Mouse (Mus musculus) right cerebral cortex, postnatal 25 days (tissue): Measurements from ENCODE around the gene Atp6v1e1.
"Not testable (repeated sequence)": the region's sequence is repeated elsewhere in the genome, so short reads cannot be mapped to it uniquely, and the experiment has no call there.

Experiments
- DNase-seq: peaks from one replicate; pipeline ENCODE4 v3.0.0; 2022

Atp6v1e1 gene

DNA sequence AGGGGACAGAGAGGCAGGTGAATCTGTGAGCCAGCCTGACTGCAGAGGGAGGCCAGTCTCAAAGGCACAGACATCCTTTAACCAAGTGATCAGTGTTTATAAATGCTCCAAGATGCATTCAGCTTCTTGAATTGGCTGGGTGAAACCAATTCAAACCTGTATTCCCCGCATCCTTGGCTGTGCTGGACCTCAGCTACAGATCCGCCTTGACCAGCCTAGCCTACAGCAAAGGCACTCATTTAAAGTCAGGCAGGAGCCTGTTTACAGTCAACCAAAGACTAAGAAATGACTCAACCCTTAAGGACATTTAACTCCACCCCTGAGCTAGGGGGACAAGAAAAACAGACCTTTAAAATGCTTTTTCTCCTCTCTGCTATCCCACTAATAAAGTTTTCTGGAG, 3.3 kb downstream of the Atp6v1e1 start:
- no peak for DNase-seq

DNA sequence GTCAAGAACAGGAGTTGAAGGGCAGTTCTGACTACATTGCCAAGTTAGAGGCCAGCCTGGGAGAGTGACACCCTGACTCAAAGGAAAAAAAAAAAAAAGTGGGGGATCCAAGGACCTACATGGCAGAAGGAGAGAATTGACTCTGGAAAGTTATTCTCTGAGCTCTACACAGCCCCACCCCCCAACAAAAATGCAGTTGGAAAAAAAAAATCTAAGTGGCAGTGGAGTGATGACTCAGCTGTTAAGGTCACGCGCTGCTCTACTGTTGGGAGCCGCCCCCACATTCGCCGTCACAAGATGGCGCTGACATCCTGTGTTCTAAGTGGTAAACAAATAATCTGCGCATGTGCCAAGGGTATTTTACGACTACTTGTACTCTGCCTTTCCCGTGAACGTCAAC, 10.6 kb downstream of the Atp6v1e1 start:
- DNase-seq, result not testable (repeated sequence)

GRCm38 (mm10) chr6:120807738-120808081, 14.9 kb downstream of the Atp6v1e1 start:
- no peak for DNase-seq

DNA sequence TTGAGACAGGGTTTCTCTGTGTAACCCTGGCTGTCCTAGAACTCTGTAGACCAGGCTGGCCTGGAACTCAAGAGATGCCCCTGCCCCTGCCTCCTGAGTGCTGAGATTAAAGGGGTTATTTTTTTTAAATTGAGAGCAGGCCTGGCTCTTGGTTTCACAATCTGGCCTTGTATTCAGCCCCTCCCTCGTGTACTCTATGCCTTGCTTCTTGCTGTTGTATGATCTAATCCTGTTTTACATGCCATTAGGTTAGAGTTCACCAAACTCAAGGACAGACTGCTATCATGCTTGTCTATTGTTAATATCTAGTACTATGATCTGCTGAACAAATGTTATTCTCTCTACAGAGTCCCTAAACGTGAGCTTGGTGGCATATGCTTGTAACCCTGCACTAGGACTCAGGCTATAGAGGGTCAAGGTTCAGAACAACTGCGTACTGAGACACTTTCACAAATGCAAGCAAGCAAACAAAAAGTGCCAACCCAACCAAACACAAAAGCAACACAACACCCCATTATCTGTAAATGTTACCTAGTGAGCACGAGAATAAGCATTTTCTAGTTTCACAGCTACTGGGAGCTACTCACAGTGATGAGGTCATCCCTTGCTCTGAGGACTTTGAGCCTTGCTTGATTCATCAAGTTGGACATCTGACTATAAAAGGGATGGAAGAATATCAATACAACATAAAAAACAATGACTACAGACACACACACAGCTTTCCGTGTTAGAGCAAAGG, 15.4 kb downstream of the Atp6v1e1 start:
- no peak for DNase-seq

DNA sequence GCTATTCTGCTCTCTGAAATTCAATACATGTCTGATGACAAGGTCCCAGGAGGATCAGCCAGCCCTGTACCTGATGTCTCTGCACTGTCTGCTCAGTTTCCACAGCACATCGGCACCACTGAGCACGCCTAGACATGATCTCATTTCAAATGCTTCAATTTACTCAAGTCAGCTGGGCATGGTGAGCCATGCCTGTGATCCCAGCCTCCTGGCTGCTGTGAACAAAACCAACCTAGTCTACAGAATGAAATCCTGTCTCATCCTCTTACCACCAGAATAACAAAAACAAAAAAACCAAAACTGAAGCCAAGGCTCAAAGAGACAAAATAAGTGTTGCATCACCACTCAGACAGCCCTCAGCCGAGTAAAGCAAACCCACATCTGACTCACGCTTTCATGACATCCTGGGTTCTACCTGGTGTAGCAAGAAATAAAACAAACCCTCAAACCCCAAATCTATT, 23.0 kb downstream of the Atp6v1e1 start:
- no peak for DNase-seq

DNA sequence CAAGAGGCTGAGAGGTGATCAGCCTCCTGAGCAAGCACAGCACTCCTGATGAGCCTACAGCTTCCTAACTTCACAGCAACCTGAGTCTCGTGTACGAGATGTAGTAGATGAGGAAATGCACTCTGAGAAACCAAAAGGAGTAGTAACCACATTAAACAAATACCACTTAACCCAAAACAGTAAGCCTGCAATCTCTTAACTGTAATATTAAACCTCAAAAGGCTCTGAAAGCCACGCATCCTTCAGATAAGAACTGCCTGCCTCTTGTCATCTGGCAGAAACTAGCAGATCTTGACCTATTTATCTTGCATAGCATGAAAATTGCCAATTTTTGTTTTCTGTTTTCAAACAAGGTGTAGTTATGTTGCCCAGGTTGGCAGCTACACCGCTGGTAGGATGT, 23.7 kb downstream of the Atp6v1e1 start:
- no peak for DNase-seq

- DNase-seq, result peak; percentile 54
These were observed 24.6 kb downstream of the Atp6v1e1 start for GRCm38 (mm10) chr6:120798019-120798418.

DNA sequence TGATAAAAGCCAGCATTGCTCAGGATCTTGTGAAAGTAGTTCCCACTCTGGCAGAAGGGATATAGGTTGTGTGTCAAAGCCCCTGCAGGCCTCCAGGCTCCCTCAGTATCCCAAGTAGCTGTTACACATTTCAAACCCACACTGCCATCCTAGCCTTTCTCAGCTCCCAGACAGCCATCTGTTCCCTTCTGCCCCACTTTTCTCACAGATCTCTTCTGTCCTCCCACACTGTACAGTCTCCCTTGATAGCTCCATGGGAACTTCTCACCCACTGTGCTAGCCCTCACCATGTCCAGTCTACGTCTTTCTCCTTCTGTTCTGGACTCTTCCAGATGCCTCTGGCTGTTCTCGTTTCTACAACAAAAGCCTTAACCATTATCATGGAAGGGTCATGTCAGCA, 26.5 kb downstream of the Atp6v1e1 start:
- DNase-seq, result peak; percentile 31

DNA sequence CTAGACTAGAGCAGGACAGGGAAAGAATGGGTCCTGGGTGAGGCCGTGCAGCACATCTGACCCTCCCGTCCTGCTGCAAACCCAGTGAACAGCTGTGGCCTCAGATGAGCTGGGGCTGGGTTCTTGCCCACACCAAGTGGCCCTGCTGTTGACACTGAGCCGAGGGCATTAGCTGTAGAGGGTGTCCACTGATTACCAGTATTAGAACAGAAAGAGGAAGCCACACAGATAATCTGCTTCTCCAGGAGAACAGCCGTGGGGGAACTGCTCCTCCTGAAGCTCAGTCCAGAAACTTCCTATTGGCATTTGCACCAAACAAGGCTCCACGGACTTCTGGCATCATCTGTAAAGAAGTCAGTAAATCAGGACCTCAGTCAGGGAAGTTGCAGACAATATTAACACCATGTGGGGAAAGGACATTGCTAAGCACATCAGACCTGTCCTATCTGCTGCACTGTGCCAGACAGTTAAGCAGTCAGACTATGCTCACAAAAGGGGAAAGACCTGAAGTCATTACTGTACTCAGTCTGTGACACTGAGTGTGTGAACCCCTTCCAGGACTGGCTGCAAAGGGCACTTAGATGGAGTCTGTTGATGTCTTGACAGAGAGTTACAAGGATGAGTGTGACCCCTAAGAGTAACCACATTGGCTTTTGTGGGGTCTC, 27.0 kb downstream of the Atp6v1e1 start:
- DNase-seq, result no peak

GRCm38 (mm10) chr6:120792947-120793346, 29.6 kb downstream of the Atp6v1e1 start:
- peak; percentile 41 for DNase-seq

DNA sequence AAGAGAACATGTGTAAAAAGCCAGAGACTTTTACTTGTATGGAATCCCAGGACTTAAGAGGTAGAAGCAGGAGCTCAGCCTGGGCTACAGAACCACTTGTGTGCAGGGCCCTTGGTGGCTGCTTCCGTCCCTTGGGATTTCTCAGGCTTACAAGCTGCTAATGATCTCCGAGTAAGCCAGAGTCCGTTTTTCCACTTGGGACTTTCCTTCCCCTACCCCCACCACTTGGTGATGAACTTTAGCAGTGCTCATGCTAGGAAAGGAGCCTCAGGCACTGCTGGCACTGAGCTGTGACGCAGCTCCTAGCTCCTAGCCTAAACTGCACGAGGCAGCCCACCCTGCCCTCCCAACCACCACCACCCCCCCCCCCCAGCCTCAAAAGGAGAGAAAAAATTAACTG, 31.9 kb downstream of the Atp6v1e1 start:
- no peak for DNase-seq

DNA sequence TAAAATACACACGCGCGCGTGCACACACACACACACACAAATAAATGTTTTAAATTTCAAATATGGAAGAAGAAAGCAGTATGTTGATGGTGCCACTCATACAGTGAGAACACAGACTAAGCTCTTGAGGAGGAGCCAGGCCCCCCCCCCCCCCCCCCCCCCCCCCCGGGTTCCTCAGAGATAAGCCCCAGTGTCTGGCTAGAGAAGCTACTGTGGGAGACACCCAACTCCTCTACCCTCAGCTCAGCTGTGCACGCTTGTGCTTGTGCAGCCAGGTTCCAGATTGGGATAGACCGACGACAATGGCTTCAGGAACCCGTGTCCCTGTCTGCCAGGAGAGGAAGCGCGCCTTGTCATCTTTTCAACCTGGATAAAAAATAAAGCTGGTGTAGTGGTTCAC, 32.4 kb downstream of the Atp6v1e1 start:
- DNase-seq, result no peak

DNA sequence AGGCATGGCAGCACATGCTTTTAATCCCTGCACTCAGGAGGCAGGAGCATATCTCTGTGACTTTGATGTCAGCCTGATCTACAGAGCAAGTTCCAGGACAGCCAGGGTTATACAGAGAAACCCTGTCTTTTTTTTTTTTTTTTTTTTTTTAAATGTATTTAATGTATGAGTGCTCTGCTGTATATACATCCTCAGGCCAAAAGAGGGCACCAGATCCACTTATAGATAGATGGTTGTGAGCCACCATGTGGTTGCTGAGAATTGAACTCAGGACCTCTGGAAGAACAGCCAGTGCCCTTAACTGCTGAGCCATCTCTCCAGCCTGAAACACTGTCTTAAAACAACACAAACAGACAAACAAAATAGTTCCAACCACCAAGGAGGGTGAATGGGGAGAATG, 33.7 kb downstream of the Atp6v1e1 start:
- no peak for DNase-seq

DNA sequence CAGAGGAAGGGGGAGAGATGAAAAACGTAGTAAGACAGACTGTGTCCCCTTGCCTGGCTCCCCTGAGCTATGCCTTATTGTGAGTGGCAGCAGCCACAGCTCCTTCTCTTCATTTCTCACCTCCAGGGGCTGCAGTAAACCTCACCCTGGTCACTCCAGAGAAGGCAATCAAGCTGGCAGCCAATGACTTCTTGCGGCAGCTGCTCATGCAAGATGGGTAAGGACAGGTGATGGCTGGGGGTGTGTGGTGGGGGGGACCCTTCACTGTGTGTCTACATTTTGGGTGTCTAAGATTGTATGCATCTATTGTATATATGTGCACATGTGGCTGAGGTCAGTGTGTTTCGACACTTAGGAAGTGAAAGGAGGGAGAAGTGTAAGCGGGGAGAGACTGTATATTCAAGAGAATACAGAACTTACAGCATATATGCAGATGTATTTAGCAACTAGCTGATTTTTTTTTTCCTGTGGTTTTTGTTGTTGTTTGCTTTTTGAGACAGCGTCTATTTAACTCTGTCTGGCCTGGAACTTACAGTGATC, 34.5 kb downstream of the Atp6v1e1 start:
- DNase-seq, result no peak

DNA sequence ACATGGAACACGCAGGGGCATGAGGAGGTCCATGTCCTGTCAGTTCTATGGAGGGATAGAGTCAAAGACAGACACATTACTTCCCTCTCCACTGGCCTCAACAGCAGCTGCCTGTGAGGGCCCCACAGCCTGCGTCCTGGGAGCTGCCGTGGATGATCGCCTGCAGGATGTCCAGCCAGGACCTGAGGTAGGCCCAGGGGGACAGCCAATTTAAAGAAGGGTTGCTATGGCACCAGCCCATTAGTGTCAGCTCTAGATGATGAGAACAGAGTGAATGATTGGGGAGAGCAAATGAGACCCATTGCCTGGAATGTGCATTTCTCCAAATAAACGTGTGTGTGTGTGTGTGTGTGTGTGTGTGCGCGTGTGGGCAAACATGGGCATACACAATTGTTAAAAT, 38.2 kb downstream of the Atp6v1e1 start:
- no peak for DNase-seq

- no peak for DNase-seq
These were observed 39.6 kb downstream of the Atp6v1e1 start for GRCm38 (mm10) chr6:120782948-120783347.

DNA sequence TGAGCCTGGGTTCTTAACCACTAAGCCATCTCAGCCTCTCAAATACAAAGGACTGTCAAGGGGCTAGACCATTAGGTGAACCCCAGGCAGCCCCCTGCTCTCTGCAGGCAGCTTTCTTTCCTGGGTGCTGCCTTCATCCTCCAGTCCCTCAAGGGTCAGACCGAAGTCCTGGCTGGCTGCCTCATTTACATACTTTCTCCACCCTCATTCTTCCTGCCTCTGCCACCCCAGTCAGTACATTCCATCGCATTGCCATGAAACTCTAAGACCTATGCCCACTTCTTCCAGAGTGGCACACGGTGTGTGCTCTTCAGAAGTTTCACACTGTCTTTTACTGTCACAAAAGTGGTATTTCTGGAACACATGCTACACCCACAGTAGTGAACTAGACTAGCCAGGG, 44.4 kb downstream of the Atp6v1e1 start:
- DNase-seq, result no peak

DNA sequence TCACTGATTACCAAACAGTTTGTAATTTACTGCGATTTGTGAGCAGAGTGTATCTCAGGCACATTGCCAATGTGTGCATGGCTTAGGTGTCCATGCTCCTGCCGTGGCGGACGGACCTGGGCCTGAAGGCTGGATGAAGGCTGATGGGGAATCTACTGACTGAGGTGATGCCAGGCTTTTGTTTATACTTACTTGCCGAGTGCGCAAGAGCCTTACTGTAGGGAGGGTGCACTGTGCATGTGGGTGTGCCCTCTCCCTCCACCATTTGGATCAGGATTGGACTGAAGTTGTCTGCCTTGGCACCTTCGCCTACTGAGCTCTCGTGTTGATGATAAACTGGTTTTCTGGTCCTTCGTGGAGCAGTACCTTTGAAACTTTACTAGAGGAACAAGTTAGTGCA, 45.1 kb downstream of the Atp6v1e1 start:
- DNase-seq, result no peak

DNA sequence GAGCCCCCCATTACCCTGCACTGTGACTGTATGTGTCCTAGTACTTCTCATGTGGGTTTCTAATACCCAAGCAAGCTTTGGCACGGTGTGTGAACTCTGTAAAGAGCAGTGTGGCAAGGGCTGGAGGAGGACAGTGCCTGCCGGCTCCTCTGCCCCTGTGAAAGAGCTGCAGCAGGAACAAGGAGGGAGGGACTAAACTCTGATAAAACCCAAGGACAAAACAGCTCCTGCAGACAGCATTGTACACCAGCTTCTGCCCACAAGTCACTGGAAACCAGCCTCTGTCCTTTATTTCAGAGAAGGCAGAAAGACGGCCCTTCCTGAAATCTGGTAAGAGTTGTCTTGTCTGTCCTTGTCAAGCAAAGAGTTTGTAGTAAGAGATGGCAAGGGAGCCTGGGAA, 46.3 kb downstream of the Atp6v1e1 start:
- DNase-seq, result no peak

DNA sequence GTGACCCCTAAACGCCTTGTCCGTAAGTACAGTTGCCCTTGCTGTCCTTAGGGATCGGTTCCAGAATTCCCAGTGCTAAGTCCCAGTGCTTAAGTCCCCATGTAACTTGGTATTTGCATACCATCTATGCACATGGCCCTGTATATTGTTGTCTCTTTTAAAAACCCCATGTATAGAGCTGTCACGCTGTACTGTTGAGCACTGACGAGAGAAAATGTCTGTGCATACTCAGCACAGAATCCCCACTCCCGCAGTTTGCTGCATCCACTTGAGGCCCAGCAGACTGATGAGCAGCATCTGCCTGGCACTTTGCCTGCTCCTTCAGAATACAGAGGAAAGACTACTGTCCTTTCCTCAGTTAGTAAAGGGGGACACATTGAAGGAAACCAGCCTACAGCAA, 48.8 kb downstream of the Atp6v1e1 start:
- DNase-seq, result no peak

DNA sequence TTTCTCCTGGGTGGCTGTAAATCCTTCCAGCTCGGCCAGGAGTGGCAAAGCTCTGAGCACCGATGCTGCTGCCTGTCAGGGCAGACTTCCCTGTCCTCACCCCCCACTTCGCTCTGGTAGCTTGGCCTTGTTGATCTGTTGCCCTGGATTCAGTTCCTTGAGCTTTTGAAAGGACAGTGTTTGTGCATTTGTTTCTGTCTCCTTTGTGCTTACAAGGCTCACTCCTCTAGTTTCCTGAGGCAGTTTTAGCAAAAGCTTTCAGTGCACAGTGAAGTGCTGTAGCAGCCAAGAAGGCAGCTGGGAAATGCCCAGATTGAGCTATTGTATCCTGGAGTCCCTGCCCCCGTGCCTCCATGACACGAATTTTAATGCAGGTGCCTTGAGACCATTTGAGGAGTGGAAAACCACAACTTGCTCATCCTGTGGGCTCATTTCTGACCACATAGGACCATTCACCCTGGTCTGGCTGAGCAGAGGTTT, 49.4 kb downstream of the Atp6v1e1 start, which contains the start of gene Slc25a18:
Gene Slc25a18, plus strand, starts transcription at position 430 of the 480 bp plus-strand sequence.
- DNase-seq, result peak; percentile 26

DNA sequence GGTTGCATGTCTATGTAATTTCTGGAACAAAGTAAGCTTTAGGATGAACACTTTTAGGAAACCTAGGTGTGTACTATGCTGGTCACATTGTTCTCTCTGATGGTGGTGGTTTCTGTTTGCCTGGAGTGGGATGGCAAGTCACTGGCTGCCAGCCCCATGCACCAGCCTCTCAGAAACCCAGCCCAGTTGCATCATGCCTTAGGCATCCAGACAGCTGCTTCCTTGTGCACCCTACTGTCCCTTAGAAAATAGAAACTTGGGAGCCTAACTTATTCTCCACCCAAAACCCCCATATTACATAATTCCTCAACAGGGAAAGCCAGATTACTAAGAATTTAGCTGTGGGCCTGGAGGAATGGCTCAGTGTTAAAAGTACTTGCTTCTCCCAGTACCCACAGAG, 50.6 kb downstream of the Atp6v1e1 start:
- DNase-seq, result no peak

DNA sequence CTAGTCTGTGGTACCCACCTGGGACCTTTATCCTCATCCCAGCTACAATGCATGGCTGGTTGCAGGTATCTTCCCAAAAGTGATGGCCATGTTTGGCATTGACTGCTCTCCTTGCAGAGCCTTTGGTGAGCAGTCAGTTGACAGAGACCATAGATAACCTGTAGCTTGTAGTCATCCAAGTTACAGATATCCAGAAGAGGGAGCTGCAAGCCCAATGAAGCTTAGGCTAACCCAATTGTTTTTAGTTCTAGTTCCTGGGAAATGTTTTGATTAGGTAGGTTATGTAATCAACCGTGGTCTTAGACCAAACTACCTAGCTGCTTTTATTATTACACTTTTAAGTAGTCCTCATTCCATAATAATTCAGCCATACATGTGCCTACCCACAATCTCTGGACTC, 51.2 kb downstream of the Atp6v1e1 start:
- no peak for DNase-seq

DNA sequence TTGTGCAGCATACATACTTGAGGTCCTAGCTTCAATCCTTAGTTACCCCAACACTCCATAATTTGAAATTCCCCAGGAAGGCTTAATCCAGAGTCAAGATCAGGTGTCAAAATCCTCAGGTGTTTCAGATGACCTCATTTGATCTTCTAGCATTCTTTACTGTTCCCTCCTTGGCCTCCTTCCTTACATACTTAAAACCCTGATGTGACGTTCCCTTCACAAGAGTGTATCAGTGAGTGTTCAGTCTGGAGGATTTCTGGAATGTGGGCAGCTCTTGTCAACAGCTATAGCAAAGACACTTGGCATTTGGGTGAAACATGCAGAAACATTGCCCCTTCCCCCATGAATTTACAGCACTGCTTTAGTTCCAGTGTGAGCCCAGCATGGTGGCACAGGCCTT, 52.6 kb downstream of the Atp6v1e1 start:
- no peak for DNase-seq
